Mouse (Mus musculus): ENCODE results near the gene Nfix.

Nfix gene

GRCm38 (mm10) chr8:84797971-84798370 is 2.2 kb downstream of the Nfix start:
- no peak for DNase-seq (ENCODE audit: low spot score)

- no peak for DNase-seq (ENCODE audit: low spot score)
Measured at GRCm38 (mm10) chr8:84797256-84797797, 2.8 kb downstream of the Nfix start.

GRCm38 (mm10) chr8:84794486-84794885 is 5.7 kb downstream of the Nfix start:
- DNase-seq (ENCODE audit: low spot score): no peak

GRCm38 (mm10) chr8:84793791-84794485 is 6.2 kb downstream of the Nfix start:
- no peak for DNase-seq (ENCODE audit: low spot score)

- DNase-seq (ENCODE audit: low spot score): no peak
Measured at GRCm38 (mm10) chr8:84793134-84793533, 7.0 kb downstream of the Nfix start.

- DNase-seq (ENCODE audit: low spot score): no peak
Measured at GRCm38 (mm10) chr8:84792429-84792947, 7.7 kb downstream of the Nfix start.

- DNase-seq (ENCODE audit: low spot score): no peak
Measured at GRCm38 (mm10) chr8:84790537-84790936, 9.6 kb downstream of the Nfix start.

- no peak for DNase-seq (ENCODE audit: low spot score)
Measured at GRCm38 (mm10) chr8:84789855-84790486, 10.2 kb downstream of the Nfix start.

GRCm38 (mm10) chr8:84789345-84789744 is 10.8 kb downstream of the Nfix start:
- no peak for DNase-seq (ENCODE audit: low spot score)

- no peak for DNase-seq (ENCODE audit: low spot score)
Measured at GRCm38 (mm10) chr8:84788896-84789295, 11.2 kb downstream of the Nfix start.

GRCm38 (mm10) chr8:84787523-84788302 is 12.4 kb downstream of the Nfix start:
- DNase-seq (ENCODE audit: low spot score): no peak

GRCm38 (mm10) chr8:84786801-84787467 is 13.2 kb downstream of the Nfix start:
- DNase-seq (ENCODE audit: low spot score): no peak

- no peak for DNase-seq (ENCODE audit: low spot score)
Measured at GRCm38 (mm10) chr8:84785756-84786677, 14.1 kb downstream of the Nfix start.

- DNase-seq (ENCODE audit: low spot score): no peak
Measured at GRCm38 (mm10) chr8:84785506-84785755, 14.7 kb downstream of the Nfix start.

- no peak for DNase-seq (ENCODE audit: low spot score)
Measured at GRCm38 (mm10) chr8:84784681-84785505, 15.3 kb downstream of the Nfix start.

- no peak for DNase-seq (ENCODE audit: low spot score)
Measured at GRCm38 (mm10) chr8:84783919-84784581, 16.1 kb downstream of the Nfix start.

- no peak for DNase-seq (ENCODE audit: low spot score)
Measured at GRCm38 (mm10) chr8:84783198-84783918, 16.8 kb downstream of the Nfix start.

- DNase-seq (ENCODE audit: low spot score): no peak
Measured at GRCm38 (mm10) chr8:84782680-84783079, 17.5 kb downstream of the Nfix start.
